Mouse (Mus musculus): Measurements from ENCODE around the gene Lypd4. TPM values are rescaled to one million over a fixed set of nuclear protein-coding genes. Genes with fewer than 3 reads are reported as not detected.

Lypd4 gene
- polyA plus RNA-seq, 1 experiment, result not detected

DNA sequence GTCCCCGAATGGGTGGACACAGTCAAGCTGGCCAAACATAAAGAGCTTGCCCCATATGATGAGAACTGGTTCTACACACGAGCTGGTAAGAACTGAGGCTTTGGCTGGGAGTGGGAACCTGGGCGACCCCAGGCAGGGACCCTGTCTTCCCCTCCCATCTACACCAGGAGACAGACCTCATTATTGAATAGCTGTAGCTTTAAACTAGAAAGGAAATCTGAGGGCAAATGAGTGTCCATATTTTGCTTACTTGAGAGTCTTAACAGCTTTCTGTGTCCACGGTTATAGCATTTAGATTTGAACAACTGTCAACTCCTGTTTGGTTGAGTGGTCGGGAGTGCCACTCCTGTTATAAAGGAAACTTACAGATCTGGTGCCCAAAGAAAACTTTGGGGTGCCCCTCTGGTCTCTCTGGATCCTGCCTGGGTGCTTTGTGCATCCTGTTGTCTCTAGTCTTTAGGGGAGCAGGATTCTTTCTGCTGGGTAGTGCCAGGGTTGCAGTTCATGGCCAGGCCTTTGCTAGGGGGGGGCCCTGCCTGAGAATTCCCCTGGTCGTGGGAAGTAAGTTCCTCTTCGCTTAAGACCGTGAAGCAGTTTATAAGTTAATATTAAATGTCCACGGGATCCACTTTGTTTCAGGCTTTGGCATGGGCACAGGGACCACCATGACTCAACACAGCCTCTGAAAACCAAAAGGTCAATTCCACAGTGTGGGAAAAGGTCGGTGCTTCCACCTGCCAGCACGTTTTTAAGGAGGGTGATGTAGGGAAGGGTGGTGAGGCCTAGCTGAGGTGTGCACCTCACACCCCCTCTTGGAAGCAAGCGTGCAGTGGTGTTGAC is 15.9 kb upstream of the Lypd4 start:
- no peak for DNase-seq (ENCODE audit: low read depth)
- TF ChIP-seq CTCF (IDR thresholded peaks at IDR 0.05; ENCODE audit: borderline replicate concordance, extremely low read depth, insufficient read depth, insufficient read length) (no peak), POLR2A (IDR thresholded peaks at IDR 0.05; ENCODE audit: borderline replicate concordance, extremely low read depth, insufficient read depth, insufficient read length, poor library complexity, severe bottlenecking) (no peak)

DNA sequence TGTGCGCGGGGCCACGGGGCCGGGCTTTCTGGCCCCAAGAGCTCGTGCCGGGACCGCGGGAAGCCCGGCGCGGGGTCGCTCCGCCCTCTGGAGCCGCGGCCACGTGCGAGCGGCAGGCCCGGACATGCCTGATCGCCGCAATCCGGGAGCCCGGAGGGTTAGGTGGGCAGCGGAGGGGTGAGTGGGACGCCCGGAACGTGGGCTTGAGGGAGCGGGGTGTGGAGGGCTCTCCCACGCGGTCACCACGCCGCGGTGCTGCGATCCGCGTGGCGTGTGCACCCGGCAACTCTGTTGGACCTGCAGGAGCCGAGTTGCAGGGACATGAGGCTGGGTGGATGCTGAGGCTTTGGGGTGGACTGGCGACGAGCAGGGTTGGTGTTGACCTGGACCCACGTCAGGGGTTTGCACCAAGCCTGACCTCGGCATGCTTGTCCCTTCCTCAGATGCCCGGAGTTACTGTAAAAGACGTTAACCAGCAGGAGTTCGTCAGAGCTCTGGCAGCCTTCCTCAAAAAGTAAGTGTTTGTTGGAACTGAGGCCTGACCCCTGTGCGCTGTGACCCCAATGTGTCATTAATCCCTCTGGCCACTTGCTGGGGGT is 15.1 kb upstream of the Lypd4 start:
- TF ChIP-seq POLR2A (IDR thresholded peaks at IDR 0.05; ENCODE audit: borderline replicate concordance, extremely low read depth, insufficient read depth, insufficient read length, poor library complexity, severe bottlenecking), result no peak

DNA sequence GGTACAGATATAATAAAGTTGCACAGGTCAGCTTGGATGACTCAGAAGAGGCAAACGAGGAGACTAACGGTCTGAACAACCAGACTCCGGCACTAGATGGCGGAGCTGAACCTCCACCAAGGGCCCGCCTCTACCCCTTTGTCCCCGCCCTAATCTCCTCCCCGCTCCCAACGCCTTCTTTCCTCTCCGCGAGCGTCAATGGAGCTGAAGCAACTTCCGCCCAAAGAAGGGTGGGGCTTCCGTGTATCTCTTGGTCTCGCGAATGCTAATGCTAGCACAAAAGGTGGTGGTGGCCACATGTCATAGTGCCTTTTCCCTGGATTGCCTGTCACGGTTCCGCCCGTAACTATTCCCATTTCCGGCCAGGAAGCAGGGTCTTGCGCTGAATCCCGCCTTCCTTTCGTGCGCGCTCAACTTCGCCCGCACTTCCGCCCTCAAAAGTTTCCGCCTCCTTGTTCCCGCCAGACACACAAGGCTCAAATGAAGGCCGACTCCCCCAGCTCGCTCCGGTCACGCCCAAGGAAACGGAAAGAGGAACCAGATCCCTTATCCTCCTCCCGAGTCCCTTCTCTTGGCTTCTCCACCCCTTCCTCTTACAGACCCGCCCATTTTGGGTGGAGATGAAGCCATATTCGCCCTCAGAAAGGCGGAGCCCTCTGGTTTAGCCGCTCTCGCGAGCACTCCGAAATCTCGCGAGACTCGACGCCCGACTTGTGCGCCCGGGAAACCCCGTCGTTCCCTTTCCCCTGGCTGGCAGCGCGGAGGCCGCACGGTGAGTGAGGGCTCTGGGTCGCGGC is 14.4 kb upstream of the Lypd4 start, which contains the start of gene Rps19:
Gene Rps19, plus strand, starts transcription at position 476 of the 797 bp plus-strand sequence.
- DNase-seq (ENCODE audit: low read depth), result peak; percentile 100
- peak; percentile 82 for TF ChIP-seq POLR2A (IDR thresholded peaks at IDR 0.05; ENCODE audit: borderline replicate concordance, extremely low read depth, insufficient read depth, insufficient read length, poor library complexity, severe bottlenecking)
- peak; percentile 62 for TF ChIP-seq CTCF (IDR thresholded peaks at IDR 0.05; ENCODE audit: borderline replicate concordance, extremely low read depth, insufficient read depth, insufficient read length)

More for the DNA sequence above, 15.1 kb upstream of the Lypd4 start:
- no peak for DNase-seq (ENCODE audit: low read depth)

GRCm38 (mm10) chr7:24882416-24883199 is 12.9 kb upstream of the Lypd4 start:
- no peak for DNase-seq (ENCODE audit: low read depth)
- TF ChIP-seq CTCF (IDR thresholded peaks at IDR 0.05; ENCODE audit: borderline replicate concordance, extremely low read depth, insufficient read depth, insufficient read length) (no peak), POLR2A (IDR thresholded peaks at IDR 0.05; ENCODE audit: borderline replicate concordance, extremely low read depth, insufficient read depth, insufficient read length, poor library complexity, severe bottlenecking) (no peak)

DNA sequence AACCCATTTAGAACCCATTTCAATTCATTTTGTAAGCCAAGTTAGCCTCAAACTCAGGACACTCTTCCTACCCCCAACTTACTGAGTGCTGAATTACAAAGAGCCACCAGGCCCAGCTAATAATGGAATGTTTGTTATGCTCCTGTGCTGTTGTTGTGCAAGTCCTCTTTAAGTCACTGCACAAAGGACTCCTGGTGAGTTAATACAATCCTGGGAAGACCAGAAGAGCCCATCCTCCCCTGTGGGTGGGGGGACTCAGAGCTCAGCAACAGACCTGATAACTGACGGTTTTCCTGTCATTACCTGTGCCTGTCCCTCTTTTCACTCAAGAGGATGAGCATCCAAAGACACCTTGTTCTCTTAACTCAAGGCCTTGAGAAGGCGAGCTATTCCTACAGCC is 9.9 kb upstream of the Lypd4 start:
- TF ChIP-seq CTCF (IDR thresholded peaks at IDR 0.05; ENCODE audit: borderline replicate concordance, extremely low read depth, insufficient read depth, insufficient read length) (no peak), POLR2A (IDR thresholded peaks at IDR 0.05; ENCODE audit: borderline replicate concordance, extremely low read depth, insufficient read depth, insufficient read length, poor library complexity, severe bottlenecking) (no peak)
- no peak for DNase-seq (ENCODE audit: low read depth)

- no peak for TF ChIP-seq POLR2A (IDR thresholded peaks at IDR 0.05; ENCODE audit: borderline replicate concordance, extremely low read depth, insufficient read depth, insufficient read length, poor library complexity, severe bottlenecking)
- no peak for TF ChIP-seq CTCF (IDR thresholded peaks at IDR 0.05; ENCODE audit: borderline replicate concordance, extremely low read depth, insufficient read depth, insufficient read length)
- DNase-seq (ENCODE audit: low read depth), result no peak
Measured at GRCm38 (mm10) chr7:24877588-24877987, 7.8 kb upstream of the Lypd4 start.

- TF ChIP-seq POLR2A (IDR thresholded peaks at IDR 0.05; ENCODE audit: borderline replicate concordance, extremely low read depth, insufficient read depth, insufficient read length, poor library complexity, severe bottlenecking) (no peak), CTCF (IDR thresholded peaks at IDR 0.05; ENCODE audit: borderline replicate concordance, extremely low read depth, insufficient read depth, insufficient read length) (no peak)
Measured at GRCm38 (mm10) chr7:24869080-24869479, 661 bp downstream of the Lypd4 start.

GRCm38 (mm10) chr7:24864156-24864555 is 5.6 kb downstream of the Lypd4 start:
- DNase-seq (ENCODE audit: low read depth), result no peak
- no peak for TF ChIP-seq CTCF (IDR thresholded peaks at IDR 0.05; ENCODE audit: borderline replicate concordance, extremely low read depth, insufficient read depth, insufficient read length)
- TF ChIP-seq POLR2A (IDR thresholded peaks at IDR 0.05; ENCODE audit: borderline replicate concordance, extremely low read depth, insufficient read depth, insufficient read length, poor library complexity, severe bottlenecking), result no peak

More at GRCm38 (mm10) chr7:24869080-24869479, 661 bp downstream of the Lypd4 start:
- DNase-seq (ENCODE audit: low read depth), result peak; percentile 69

DNA sequence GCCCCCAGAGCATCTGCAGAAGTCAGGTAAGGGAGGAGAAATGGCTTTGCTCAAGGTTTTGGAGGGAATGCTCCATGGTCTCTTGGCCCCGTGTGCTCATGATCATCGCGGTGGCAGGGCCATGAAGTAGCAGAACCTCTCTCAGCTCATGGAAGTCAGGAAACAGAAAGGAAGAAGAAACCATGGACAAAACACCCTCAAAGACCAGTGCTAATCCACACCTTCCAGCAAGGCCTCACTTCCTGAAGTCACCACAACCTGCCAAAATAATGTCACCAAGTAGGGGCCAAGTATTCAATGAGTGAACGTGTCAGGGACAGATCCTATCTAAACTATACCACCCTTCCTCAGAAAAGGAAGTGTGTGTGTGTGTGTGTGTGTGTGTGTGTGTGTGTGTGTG is 6.9 kb downstream of the Lypd4 start:
- no peak for DNase-seq (ENCODE audit: low read depth)
- no peak for TF ChIP-seq CTCF (IDR thresholded peaks at IDR 0.05; ENCODE audit: borderline replicate concordance, extremely low read depth, insufficient read depth, insufficient read length)
- no peak for TF ChIP-seq POLR2A (IDR thresholded peaks at IDR 0.05; ENCODE audit: borderline replicate concordance, extremely low read depth, insufficient read depth, insufficient read length, poor library complexity, severe bottlenecking)

GRCm38 (mm10) chr7:24861913-24862312 is 7.8 kb downstream of the Lypd4 start, which contains the start of gene Gm9844:
Gm9844 (plus strand) TSS chr7:24862213.
- DNase-seq (ENCODE audit: low read depth), result no peak
- no peak for TF ChIP-seq CTCF (IDR thresholded peaks at IDR 0.05; ENCODE audit: borderline replicate concordance, extremely low read depth, insufficient read depth, insufficient read length)

- TF ChIP-seq POLR2A (IDR thresholded peaks at IDR 0.05; ENCODE audit: borderline replicate concordance, extremely low read depth, insufficient read depth, insufficient read length, poor library complexity, severe bottlenecking) (no peak), CTCF (IDR thresholded peaks at IDR 0.05; ENCODE audit: borderline replicate concordance, extremely low read depth, insufficient read depth, insufficient read length) (no peak)
- DNase-seq (ENCODE audit: low read depth), result no peak
Measured at GRCm38 (mm10) chr7:24859234-24859633, 10.5 kb downstream of the Lypd4 start.
